Mouse (Mus musculus): ENCODE measurements around the gene Slc12a3.

DNA sequence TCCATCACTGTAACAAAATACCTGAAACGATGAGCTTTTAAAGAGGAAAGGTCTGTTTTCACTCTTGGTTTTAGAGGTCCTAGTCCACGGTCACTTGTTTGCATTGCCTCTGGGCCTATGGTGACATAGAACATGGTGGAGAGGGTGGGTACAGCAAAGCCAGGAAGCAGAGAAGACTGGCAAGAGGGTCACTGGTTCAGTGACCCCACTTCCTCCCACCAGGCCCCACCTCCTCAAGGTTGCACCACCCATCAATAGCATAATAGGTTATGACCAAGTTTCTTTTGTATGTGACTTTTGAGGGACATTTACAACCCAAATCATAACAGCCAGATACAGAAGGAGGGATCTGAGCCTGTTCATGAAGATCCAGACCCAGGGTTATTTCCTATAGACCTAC is 47.6 kb downstream of the Slc12a3 start:
- TF ChIP-seq CTCF (IDR thresholded peaks at IDR 0.05; ENCODE audit: control insufficient read depth, insufficient read depth, insufficient read length) (no peak), FOSL1 (IDR thresholded peaks at IDR 0.05; ENCODE audit: insufficient read depth, low read length, poor library complexity, severe bottlenecking) (no peak)

Data from C2C12 (cell line).